Mouse (Mus musculus) forebrain, embryonic 12.5 days (tissue): Measurements from ENCODE around the gene Hs3st3b1. TPM values are rescaled to one million over a fixed set of nuclear protein-coding genes. Genes with fewer than 3 reads are reported as not detected.
A peak's percentile ranks its signal among the peaks of the same experiment; 100 is the strongest.

Experiments
- ATAC-seq: fragments of 200-750 bp; cut with Nextera tagmentation; 2 replicates; pipeline ENCODE4 v1.8.0; 2017; ENCODE audit warnings: moderate TSS enrichment; ENCODE audit not compliant: low FRiP score
- H3K27ac ChIP-seq: fragments of 300-500 bp; sonication (generic); 2 replicates; pipeline ENCODE4 v1.5.1; 2016; ENCODE audit warnings: mild to moderate bottlenecking
- H3K27me3 ChIP-seq: fragments of 300-500 bp; sonication (generic); 2 replicates; pipeline ENCODE4 v1.6.1; 2016; ENCODE audit warnings: mild to moderate bottlenecking
- H3K36me3 ChIP-seq: fragments of 300-500 bp; sonication (generic); replicated peaks from 2 replicates; pipeline ENCODE4 v1.6.1; 2016; ENCODE audit warnings: mild to moderate bottlenecking
- H3K4me1 ChIP-seq: fragments of 300-500 bp; sonication (generic); 2 replicates; pipeline ENCODE4 v1.6.1; 2016
- H3K4me2 ChIP-seq: fragments of 300-500 bp; sonication (generic); 2 replicates; pipeline ENCODE4 v1.6.1; 2016; ENCODE audit warnings: mild to moderate bottlenecking, moderate library complexity
- H3K4me3 ChIP-seq: fragments of 300-500 bp; sonication (generic); replicated peaks from 2 replicates; pipeline ENCODE4 v1.5.1; 2016; ENCODE audit warnings: mild to moderate bottlenecking
- H3K9ac ChIP-seq: fragments of 300-500 bp; sonication (generic); 2 replicates; pipeline ENCODE4 v1.6.1; 2016; ENCODE audit warnings: mild to moderate bottlenecking
- H3K9me3 ChIP-seq: fragments of 300-500 bp; sonication (generic); 2 replicates; pipeline ENCODE4 v1.6.1; 2016
- WGBS: fragments of 180-500 bp; shearing (Covaris S2); methylation state at CpG from one replicate; pipeline ENCODE4 v1.1.7; 2016; 5-methylcytosine and 5-hydroxymethylcytosine counted together
- polyA plus RNA-seq: library from polyadenylated mRNA; unstranded; fragments of >200 nt; fragmentation: Nextera tagmentation; extraction: Ambion mirVana; gene quantifications from 2 replicates; pipeline ENCODE4 v1.2.1, GENCODE M21; 2016

The Hs3st3b1 gene
- 8.8 and 9.2 TPM in 2 replicates for polyA plus RNA-seq

GRCm38 (mm10) chr11:63922091-63922621 is at the start of gene Hs3st3b1:
TSS of gene Hs3st3b1 (minus strand) at chr11:63922290.
- Histone ChIP-seq H3K27me3 (peaks cover 96% of the 10 kb centered on the region), H3K27ac (0 out of 2 replicates have a peak within 1 kb of the TSS, but pooled peaks have one; percentile 43), H3K36me3 (no peaks in the 10 kb centered on the region), H3K9ac (peak within 1 kb of the TSS; percentile 60), H3K4me1 (peaks cover 69% of the 10 kb centered on the region), H3K4me2 (peak within 1 kb of the TSS; percentile 93), H3K9me3 (no peaks in the 10 kb centered on the region), H3K4me3 (peak within 1 kb of the TSS; percentile 59)
- under 1% methylated on average over 43 of the region's 43 CpGs for WGBS
- ATAC-seq = peak; percentile 96

- WGBS = 94% methylated on average over 9 of the region's 9 CpGs
- no peaks in the 10 kb centered on the region for H3K27me3 ChIP-seq
- no peak overlapping the region for H3K4me2 ChIP-seq
- H3K36me3 ChIP-seq = peaks cover 2% of the 10 kb centered on the region; the same call in 1 of the 2 replicates
- ATAC-seq = no peak
- no peaks in the 10 kb centered on the region for H3K9me3 ChIP-seq
- no peak overlapping the region for H3K9ac ChIP-seq
- H3K4me1 ChIP-seq = peaks cover 23% of the 10 kb centered on the region
- no peak overlapping the region for H3K27ac ChIP-seq
- H3K4me3 ChIP-seq = no peak overlapping the region
Measured at GRCm38 (mm10) chr11:63971462-63971861, 49.4 kb upstream of the Hs3st3b1 start.

DNA sequence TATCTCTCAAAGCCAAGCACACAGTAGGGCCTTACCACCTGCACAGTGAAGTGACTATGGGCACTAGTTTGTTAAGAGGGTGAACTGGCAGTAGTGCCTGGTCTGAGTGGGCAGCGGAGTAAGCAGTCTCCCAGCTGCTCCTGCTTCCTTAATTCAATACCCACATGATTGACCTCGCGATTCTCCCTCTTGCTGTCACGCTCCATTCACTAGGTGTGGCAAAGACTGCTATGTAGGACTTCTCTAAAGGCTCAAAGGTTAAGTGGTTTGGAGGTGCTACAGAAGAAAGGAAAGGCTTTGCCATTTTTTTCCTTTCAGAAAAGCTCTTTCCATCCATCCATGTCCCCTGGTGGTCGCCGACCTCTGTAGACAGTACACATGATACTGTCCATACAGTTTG is 48.7 kb upstream of the Hs3st3b1 start:
- WGBS = 92% methylated on average over 6 of the region's 6 CpGs
- no peak overlapping the region for H3K27ac ChIP-seq
- no peaks in the 10 kb centered on the region for H3K9me3 ChIP-seq

DNA sequence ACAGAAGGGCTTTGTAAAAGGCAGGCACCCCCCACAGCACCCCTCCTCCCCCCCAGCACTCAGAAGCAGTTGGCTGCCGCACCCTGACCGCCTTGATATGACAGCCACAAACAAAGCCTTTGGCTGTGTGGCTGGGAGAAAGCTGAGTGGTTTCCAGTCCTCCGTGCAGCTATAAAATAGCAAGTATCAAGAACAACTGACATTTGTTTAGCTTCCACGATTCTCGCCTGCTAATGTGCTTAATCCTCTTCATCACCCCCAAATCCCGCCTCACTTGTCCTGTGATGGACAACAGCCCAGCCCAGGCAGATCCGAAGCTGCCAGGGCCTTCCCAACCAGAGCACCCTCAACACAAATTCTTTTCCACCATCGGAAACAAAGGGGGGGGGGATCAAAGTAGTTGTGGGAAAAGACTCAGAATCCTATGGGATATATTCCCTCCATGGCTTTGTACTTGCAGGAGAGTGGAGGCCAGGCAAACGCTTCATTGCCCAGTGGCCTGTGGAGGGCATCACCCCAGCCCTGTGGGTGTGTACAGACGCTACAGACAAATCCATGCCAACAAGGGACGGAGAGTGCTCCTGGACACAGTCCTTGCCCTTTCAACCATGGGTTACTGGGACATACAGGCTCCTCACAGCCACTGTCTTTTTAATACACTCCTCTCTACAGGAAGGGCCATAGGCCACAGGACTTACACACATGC is 47.3 kb upstream of the Hs3st3b1 start:
- H3K9me3 ChIP-seq = no peaks in the 10 kb centered on the region
- peak overlapping the region; percentile 59 for H3K27ac ChIP-seq
- no peak overlapping the region for H3K4me3 ChIP-seq
- H3K4me1 ChIP-seq = peaks cover 23% of the 10 kb centered on the region
- peak; percentile 72 for ATAC-seq
- H3K27me3 ChIP-seq = no peaks in the 10 kb centered on the region
- WGBS = 15% methylated on average over 11 of the region's 11 CpGs
- H3K9ac ChIP-seq = no peak overlapping the region
- H3K4me2 ChIP-seq = no peak overlapping the region
- no peaks in the 10 kb centered on the region for H3K36me3 ChIP-seq

More for the DNA sequence above, 48.7 kb upstream of the Hs3st3b1 start:
- peaks cover 23% of the 10 kb centered on the region for H3K4me1 ChIP-seq
- no peak for ATAC-seq
- H3K9ac ChIP-seq = no peak overlapping the region
- H3K36me3 ChIP-seq = peaks cover under 1% of the 10 kb centered on the region; the same call in 1 of the 2 replicates
- H3K4me3 ChIP-seq = no peak overlapping the region
- H3K27me3 ChIP-seq = no peaks in the 10 kb centered on the region
- H3K4me2 ChIP-seq = no peak overlapping the region

- 0 out of 2 replicates have a peak, but pooled peaks cover 5% of the 10 kb centered on the region for H3K36me3 ChIP-seq
- H3K4me3 ChIP-seq = no peak overlapping the region
- H3K9me3 ChIP-seq = no peaks in the 10 kb centered on the region
- H3K4me1 ChIP-seq = peaks cover 23% of the 10 kb centered on the region
- ATAC-seq = no peak
- WGBS = 31% methylated on average over 3 of the region's 3 CpGs
- no peak overlapping the region for H3K9ac ChIP-seq
- H3K27me3 ChIP-seq = no peaks in the 10 kb centered on the region
- no peak overlapping the region for H3K4me2 ChIP-seq
- H3K27ac ChIP-seq = peak overlapping the region; percentile 59
Measured at GRCm38 (mm10) chr11:63968388-63969035, 46.4 kb upstream of the Hs3st3b1 start.

GRCm38 (mm10) chr11:63967641-63968387 is 45.7 kb upstream of the Hs3st3b1 start:
- Histone ChIP-seq H3K9ac (no peak overlapping the region), H3K4me3 (no peak overlapping the region), H3K4me2 (no peak overlapping the region), H3K27me3 (no peaks in the 10 kb centered on the region), H3K9me3 (no peaks in the 10 kb centered on the region), H3K27ac (no peak overlapping the region), H3K36me3 (0 out of 2 replicates have a peak, but pooled peaks cover 9% of the 10 kb centered on the region), H3K4me1 (peaks cover 23% of the 10 kb centered on the region)
- 85% methylated on average over 9 of the region's 9 CpGs for WGBS
- ATAC-seq = no peak

DNA sequence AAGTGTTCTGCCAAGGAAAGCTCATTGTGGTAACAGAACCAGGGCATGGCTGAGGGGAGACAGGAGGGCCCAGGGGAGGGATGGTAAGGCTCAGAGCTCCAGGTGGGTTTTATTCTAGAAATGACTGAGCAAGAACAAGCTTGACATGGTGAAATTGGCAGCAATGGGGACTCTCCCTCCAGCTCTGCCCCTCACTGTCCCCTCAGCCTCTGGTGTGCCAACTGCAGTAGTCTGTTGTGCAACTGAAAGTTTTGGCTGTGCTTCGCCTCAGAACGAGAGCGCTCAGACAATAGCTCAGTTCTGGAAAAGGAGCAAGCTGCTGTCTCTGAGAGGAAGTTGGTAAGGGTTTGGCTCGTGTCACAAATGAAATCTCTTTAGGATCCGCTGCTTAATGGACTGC is 43.3 kb upstream of the Hs3st3b1 start:
- no peak for ATAC-seq
- no peak overlapping the region for H3K4me3 ChIP-seq
- H3K4me2 ChIP-seq = no peak overlapping the region
- no peaks in the 10 kb centered on the region for H3K27me3 ChIP-seq
- H3K9me3 ChIP-seq = no peaks in the 10 kb centered on the region
- 87% methylated on average over 5 of the region's 5 CpGs for WGBS
- H3K36me3 ChIP-seq = 0 out of 2 replicates have a peak, but pooled peaks cover 9% of the 10 kb centered on the region
- H3K4me1 ChIP-seq = peaks cover 23% of the 10 kb centered on the region
- no peak overlapping the region for H3K27ac ChIP-seq
- H3K9ac ChIP-seq = no peak overlapping the region

GRCm38 (mm10) chr11:63957207-63957606 is 35.1 kb upstream of the Hs3st3b1 start:
- H3K27me3 ChIP-seq = peaks cover 35% of the 10 kb centered on the region
- H3K27ac ChIP-seq = no peak overlapping the region

GRCm38 (mm10) chr11:63956748-63957147 is 34.7 kb upstream of the Hs3st3b1 start:
- Histone ChIP-seq H3K27me3 (peaks cover 37% of the 10 kb centered on the region), H3K4me2 (no peak overlapping the region), H3K9ac (no peak overlapping the region), H3K9me3 (no peaks in the 10 kb centered on the region), H3K36me3 (no peaks in the 10 kb centered on the region), H3K4me1 (peaks cover 19% of the 10 kb centered on the region), H3K27ac (no peak overlapping the region), H3K4me3 (no peak overlapping the region)
- WGBS = 23% methylated on average over 7 of the region's 7 CpGs
- ATAC-seq = no peak

More at GRCm38 (mm10) chr11:63957207-63957606, 35.1 kb upstream of the Hs3st3b1 start:
- Histone ChIP-seq H3K9me3 (no peaks in the 10 kb centered on the region), H3K36me3 (no peaks in the 10 kb centered on the region), H3K9ac (no peak overlapping the region), H3K4me2 (no peak overlapping the region), H3K4me1 (peaks cover 14% of the 10 kb centered on the region), H3K4me3 (no peak overlapping the region)
- 34% methylated on average over 4 of the region's 4 CpGs for WGBS
- ATAC-seq = no peak

DNA sequence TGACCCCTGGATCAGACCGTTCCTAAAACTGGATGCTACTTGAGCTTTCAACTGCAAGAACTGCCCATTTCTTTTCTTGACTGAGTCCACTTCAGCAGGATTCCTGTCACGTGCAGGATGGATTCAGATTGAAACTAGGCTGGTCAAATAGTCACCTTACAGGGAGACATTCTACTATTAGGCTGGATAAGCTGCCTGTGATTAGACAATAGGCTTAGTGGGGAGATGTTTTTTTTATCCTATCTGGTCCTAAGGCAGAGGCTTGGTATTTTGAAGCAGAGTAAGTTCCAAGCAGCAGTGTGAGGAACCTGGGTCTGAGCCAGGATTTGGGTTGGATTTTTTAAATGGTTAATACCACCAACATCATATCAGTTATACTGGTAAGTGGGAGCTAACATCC is 31.8 kb upstream of the Hs3st3b1 start:
- Histone ChIP-seq H3K4me3 (no peak overlapping the region), H3K9me3 (no peaks in the 10 kb centered on the region), H3K27me3 (peaks cover 60% of the 10 kb centered on the region), H3K27ac (no peak overlapping the region), H3K4me1 (peaks cover 22% of the 10 kb centered on the region), H3K36me3 (no peaks in the 10 kb centered on the region), H3K9ac (no peak overlapping the region), H3K4me2 (no peak overlapping the region)
- ATAC-seq = no peak
- WGBS = 81% methylated on average over 2 of the region's 2 CpGs

DNA sequence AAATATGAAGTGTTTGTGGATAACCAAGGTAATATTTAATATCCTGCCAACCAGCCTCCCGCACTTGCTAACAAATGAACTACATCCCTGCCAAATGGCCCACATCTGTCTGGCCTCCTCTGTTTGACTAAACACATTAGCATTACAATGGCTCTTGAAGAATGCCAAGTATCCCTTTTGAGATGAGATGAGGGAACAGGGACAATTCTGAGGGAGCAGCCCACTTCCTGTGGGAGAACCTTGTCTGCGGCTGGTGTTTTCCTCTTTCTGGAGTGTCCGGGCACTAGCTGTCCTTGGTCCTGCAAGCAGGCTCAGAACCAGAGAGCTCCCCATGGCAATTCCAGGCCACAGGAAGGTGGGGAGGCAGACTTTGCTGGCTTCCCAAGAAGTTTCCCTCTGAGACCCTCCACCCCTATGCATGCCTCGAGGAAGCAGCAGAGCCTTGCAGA is 30.7 kb upstream of the Hs3st3b1 start:
- Histone ChIP-seq H3K4me1 (peaks cover 22% of the 10 kb centered on the region), H3K4me2 (peak overlapping the region; percentile 48; the same call in 1 of the 2 replicates), H3K9ac (no peak overlapping the region), H3K4me3 (no peak overlapping the region), H3K9me3 (no peaks in the 10 kb centered on the region), H3K27me3 (peaks cover 64% of the 10 kb centered on the region), H3K36me3 (no peaks in the 10 kb centered on the region), H3K27ac (no peak overlapping the region)
- WGBS = 14% methylated on average over 4 of the region's 4 CpGs
- peak; percentile 15; the same call in 1 of the 2 replicates for ATAC-seq
